Mouse (Mus musculus) kidney, adult 9 months (tissue): ENCODE data around the gene Wfs1.
A peak's percentile ranks its signal among the peaks of the same experiment; 100 is the strongest.
"Not testable (repeated sequence)": the region's sequence is repeated elsewhere in the genome, so short reads cannot be mapped to it uniquely, and the experiment has no call there.

ENCODE experiments used
- DNase-seq: peaks from one replicate; pipeline ENCODE4 v3.0.0; 2022

The Wfs1 gene

DNA sequence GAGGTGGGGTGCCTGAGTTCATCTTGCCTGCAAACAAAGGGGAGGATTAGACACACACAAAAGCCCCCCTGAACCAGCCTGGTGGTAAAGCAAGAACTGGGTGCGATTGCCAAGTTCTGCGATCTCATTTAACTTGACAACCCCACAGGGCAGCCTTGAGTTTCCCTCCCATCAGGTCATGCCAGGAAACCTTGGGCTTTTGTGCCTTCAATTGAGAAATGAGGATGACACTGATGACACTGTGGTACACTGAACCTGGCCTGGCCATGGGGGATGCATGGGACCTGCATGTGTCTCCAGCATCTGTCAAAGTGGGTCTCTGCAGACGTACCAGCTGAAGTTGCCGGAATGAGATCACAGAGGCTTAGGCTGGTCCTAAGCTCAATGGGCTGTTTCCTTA is 6.7 kb downstream of the Wfs1 start:
- DNase-seq: no peak

DNA sequence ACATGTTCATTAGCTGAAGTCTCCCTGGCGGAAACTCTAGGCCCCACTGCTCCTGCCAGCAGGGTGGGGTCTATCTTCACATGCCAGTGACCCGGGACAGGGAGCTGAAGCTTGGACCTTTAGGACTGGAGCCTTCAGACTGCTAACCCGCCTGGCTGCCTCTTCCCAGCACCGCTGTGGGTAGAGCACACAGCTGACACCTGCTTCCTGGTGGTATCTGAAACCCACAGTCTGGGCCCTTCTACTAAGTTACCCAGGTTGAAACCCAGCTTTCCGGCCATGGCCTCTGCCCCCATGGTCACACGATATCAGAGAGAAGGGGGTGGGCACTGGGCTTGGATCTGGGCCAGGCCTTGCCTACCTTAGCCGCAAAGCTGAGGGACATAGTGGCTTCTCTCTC is 9.4 kb downstream of the Wfs1 start:
- no peak for DNase-seq

GRCm38 (mm10) chr5:36979001-36979400 is 10.0 kb downstream of the Wfs1 start:
- no peak for DNase-seq

- DNase-seq: no peak
Measured at GRCm38 (mm10) chr5:36977809-36978208, 11.2 kb downstream of the Wfs1 start.

DNA sequence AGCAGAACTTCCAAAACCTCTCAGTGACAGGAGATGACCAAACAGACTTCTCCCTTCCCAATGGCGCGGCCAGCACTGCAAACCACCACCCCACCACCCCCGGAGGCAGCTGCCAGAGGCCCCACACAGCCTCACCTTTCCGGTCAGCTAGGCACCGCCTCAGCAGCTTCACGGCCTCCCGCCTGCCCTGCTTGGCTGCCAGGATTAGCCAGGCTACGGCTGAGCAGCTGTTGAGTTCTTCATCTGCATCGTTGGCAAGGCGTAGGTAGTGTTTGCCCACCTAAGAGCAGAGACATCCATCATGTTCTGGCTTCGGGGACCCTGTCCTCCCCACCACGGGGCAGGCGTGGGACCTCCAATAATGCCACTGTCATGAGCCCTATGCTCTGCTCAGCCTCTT is 13.7 kb downstream of the Wfs1 start:
- no peak for DNase-seq

- DNase-seq: no peak
Measured at GRCm38 (mm10) chr5:36971587-36971986, 17.4 kb downstream of the Wfs1 start.

GRCm38 (mm10) chr5:36960501-36960900 is 28.5 kb downstream of the Wfs1 start:
- DNase-seq: no peak

DNA sequence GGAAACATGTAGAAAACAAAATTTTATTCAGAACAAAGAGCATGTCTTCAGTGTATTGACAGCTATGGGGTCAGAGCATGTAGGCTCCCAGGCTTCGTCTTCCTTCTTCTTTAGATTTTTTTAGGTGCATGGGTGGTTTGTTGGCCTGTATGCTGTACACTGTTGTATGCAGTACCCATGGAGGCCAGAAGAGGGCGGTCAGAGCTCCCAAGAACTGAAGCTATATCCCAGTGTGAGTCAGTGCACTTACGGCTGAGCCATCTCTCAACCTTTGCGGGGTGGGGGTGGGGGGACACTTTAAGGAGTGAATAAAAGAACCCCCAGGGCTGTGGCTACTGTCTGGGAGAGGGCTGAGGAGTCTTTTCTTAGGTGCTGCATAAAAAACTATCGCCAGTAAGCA is 30.2 kb downstream of the Wfs1 start:
- peak; percentile 72 for DNase-seq

DNA sequence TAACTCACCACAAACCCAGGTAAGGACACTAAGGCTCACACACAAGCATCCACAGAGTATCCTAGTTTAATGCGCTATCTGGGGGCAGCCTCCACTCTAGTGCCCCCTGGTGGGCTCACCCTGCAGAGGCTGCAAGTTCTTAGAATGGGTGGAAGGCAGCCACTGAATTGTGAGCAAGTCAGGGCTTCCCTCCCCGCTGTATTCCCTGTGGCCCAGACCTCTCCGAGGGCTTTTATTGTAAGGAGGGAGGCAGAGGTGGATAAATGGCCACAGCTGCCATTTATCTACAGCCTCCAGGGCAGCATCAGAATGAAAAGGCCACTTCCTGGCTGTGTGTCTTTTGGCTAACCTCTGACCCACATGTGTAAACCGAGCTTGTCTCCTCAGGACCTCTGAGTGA is 33.6 kb downstream of the Wfs1 start:
- peak; percentile 20 for DNase-seq

GRCm38 (mm10) chr5:36952311-36952710 is 36.7 kb downstream of the Wfs1 start:
- DNase-seq: no peak

DNA sequence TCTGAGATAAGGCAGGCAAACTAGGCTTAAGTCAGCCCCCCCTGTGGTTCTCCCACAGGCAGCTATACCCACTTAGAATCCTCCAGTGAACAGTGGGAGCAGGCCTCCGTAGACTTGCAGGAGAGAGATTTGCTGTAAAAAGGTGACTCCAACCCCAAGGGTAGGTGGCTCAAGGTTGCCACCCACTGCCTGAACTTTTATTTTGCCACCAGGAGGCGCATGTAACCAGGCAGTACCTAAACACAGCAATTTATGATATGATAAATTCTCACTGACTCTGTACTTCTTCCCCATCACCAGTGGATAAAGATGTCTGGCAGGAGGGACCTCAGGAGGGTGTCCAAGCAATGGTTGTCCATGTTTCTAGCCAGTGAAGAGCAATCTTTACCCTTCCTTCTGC is 38.1 kb downstream of the Wfs1 start:
- DNase-seq: peak; percentile 19

- peak; percentile 69 for DNase-seq
Measured at GRCm38 (mm10) chr5:36948831-36949230, 40.2 kb downstream of the Wfs1 start.

- DNase-seq: peak; percentile 25
Measured at GRCm38 (mm10) chr5:36946445-36946844, 42.6 kb downstream of the Wfs1 start.

DNA sequence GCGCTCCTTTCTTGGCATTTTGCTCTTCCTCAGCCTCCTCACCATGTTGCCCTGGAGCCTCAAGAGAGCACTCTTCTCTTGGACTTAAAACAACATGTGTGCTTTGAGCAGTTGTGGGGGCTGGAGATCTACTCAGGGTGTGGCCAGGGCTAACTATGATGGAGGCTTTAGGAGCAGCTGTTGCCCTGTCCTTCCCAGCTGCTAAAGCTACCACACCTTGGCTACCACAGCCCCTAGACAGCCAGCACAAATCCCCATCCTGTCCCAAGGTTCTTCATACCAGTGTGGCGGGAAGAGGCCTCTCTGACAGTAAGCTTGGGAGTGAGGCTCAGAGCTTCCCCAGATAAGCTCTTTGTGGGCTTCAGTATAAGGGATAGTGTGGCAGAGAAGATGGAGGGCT is 43.3 kb downstream of the Wfs1 start:
- DNase-seq: no peak

DNA sequence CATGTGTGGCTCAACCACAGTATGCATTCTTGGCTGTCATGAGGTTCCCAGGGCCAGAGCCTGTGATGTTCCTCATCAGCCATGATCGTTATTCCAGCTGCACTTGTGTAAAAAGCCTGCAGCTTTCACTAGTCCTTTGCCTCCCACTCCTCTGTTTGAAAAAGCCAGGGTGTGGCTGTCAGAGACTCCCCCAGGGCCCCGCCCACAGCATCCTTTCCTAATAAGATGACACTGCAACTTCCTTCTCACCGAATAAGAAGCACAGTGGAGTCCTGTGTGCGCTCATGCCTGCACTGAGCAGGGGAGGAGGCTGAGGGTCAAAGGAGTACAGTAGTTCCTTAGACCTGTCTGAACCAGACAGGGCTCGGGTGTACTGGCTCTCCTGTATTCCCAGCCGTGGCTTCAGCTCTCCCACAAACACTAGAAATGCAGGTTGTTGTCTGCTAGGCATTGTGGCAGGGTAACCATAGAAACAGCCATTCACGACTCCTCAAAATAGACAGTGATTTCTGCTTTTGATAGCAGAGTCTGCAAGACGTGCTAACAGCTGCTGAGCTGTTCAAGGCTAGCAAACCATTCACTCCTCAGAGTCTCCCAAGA is 43.8 kb downstream of the Wfs1 start:
- DNase-seq: no peak

DNA sequence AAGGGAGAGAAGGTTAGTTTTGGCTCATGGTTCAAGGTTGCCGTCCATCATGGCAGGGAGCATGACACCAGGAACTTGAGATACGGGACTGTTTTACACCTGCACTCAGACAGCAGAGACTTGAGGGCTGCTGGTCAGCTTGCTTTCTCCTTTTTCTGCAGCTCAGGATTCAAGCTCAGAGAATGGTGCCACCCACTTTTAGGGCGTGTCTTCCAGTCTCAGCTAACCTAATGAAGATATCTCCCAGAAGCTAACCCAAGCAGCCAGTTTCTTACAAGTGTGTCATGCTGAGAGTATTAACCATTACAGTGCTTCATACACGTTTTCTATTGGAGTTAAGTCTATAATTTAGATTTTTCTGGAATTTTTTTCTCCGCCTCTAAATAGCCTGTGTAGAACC is 44.5 kb downstream of the Wfs1 start:
- no peak for DNase-seq

DNA sequence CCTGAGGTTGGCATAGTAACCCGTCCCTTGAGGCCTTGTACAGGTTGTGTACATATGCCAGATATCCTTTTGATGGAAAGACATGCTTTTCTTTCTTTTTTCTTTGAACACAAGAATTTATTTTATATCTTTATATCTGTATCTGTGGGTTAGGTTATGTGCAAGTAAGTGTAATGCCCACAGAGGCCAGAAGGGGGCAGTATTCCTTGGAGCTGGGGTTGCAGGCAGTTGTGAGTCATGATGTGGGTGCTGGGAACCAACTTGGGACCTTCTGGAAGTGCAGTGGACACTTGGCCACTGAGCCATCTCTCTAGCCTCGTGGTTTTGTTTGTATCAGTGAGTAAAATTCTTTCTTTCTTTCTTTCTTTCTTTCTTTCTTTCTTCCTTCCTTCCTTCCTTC is 46.6 kb downstream of the Wfs1 start:
- no peak for DNase-seq

GRCm38 (mm10) chr5:36938991-36939390 is 50.0 kb downstream of the Wfs1 start:
- DNase-seq: not testable (repeated sequence)

DNA sequence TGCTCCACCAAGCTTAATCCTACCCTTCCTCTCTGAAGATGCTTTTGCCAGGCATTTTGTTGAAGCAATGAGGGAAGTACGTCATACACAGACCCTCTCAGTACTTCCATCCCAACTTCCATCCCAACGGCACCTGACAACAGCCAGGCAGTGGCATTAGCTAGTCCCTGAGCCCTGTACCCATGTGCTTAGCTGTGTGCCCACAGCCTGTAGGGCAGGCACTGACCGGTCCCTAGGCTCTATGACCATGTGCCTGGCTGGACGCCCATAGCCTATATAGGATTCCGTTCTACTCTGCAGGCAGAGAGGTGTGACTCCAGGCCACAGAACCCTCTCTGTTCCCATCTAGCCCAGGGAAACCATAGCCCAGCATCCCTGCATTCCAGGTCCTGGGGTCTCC is 51.0 kb downstream of the Wfs1 start:
- DNase-seq: no peak

DNA sequence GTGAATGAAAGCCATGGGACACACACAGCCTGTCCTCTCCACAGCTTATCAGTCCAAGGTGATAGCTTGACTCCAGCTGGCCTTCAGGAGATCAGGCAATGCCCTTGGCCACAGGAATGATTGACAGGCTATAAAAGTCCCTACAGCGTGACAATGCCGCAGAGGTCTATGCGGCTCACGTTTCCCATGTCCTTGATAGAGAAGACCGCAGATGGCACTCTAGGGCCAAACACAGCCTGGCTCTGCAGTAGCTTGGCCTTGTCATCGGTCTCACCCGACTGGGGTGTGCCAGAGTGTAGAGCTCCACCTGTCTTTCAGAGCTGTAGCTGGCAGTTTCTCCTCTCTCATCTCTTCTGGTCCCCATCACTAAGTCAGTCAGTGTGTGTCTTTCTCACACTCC is 52.5 kb downstream of the Wfs1 start:
- no peak for DNase-seq

DNA sequence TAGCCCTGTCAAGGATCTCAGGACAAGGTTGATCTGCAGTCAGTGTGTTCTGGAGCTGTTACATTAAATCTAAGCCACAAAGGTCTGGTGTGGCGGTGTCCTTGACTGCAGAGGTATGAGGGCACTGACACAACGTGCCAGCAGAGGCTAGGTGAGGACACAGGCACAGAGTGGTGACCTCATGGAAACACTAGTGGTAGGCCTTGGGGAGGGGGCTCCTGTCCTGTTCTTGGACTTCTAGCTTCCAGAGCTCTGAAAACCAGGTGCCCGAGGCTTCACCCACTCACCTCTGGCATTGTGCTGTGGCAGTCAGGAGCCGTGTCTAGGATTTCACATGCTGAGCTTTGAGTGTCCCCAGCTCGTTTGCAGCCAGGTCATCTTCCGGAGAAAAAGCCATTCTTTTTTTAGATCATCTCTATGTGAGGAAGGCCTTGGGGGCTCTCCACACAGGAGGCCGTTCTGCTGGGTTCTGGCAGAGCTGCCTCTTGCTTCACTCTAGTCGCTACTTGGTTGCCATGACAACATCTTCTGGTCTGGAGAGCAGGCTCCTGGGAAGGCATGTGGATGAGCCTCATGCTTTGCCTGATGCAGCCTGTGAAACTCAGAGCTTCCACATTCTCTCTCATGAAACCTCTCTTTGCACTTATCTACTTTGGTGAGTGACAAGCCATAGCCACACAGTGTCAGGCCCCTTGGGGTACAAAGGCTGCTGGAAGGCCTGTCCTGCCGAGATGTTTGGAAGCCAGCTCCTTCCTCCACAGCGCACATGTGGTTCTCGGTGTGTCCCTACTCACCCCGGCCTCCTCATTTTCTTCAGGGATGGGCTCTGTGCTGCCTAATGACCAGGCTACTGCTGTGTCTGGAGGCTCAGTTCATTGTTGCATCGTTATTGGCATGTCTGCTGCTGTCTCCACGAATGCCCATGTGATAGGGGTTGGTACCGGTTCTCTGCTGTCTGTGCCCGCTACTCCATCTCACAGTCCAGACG is 53.2 kb downstream of the Wfs1 start:
- DNase-seq: no peak

DNA sequence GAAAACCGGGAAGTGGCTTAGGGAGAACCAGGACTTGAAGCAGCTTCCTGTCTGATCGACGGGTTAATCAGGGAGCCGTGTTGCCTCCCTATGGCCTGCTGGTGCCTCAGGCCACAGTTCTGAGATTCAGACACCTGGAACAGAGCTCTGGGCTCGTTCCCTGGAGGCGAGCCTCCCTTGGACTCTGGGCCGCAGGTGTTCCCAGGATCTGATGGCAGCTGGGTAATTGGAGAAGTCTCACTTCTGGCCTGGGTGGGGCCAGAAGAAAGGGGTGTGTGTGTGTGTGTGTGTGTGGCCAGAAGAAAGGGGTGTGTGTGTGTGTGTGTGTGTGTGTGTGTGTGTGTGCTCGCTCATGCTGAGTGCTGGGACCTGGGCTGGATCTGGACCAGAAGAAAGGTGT is 55.6 kb downstream of the Wfs1 start:
- no peak for DNase-seq

DNA sequence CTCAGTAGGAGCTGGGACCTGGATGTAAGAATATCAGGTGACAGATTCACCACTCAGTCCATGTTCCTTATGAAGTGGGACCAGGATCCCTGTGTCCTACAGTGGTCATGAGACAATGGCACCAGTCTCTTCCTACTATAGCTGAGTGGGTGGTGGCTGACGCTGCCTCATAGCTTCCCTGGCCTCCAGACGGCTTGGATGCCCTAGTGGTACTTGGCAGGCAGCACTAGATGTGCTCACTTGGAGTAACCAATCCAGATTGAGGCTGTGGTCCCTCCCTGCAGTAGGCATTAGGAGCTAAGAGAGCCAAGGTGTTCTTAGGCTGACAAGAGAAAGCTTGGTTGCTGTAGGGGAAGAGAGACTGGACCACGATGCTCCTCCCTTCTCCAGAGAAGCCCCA is 59.6 kb downstream of the Wfs1 start:
- DNase-seq: no peak

DNA sequence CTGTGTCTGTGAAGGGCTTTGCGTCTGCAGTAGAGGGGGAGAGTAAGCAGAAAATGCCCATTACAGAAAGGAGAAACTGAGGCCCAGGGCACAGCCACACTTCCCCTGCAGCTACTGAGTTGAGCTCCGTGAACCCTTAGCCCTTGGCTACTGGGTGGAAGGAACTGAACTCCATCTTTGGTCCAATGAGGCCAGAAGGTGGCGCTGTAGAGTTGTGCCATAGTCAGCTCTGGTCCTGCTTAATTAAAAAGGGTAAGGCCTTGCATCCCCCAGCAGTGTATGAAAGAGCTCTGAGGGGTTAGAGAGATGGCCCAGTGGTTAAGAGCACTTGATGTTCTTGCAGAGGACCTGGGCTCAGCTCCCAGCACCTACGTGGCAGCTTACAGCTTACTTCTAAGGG is 60.3 kb downstream of the Wfs1 start:
- no peak for DNase-seq
